Mouse (Mus musculus): ENCODE results near the gene Ctrl. TPM values are rescaled to one million over a fixed set of nuclear protein-coding genes. Genes with fewer than 3 reads are reported as not detected.

The Ctrl gene
- polyA plus RNA-seq, 2 experiments, result 1.7 to 4.1 TPM

- Histone ChIP-seq H3K9me3 (ENCODE audit: control insufficient read depth, low read length) (no peaks in the 10 kb centered on the region), H3K9ac (ENCODE audit: low read depth, low read length, severe bottlenecking) (peak overlapping the region; percentile 99), H3K4me3 (replicated peaks; ENCODE audit: low read length) (peak overlapping the region; percentile 94), H3K27me3 (ENCODE audit: control insufficient read depth, insufficient read depth, low read length) (no peaks in the 10 kb centered on the region), H3K27ac (replicated peaks; ENCODE audit: low read depth, low read length) (peak overlapping the region; percentile 88), H3K36me3 (ENCODE audit: control insufficient read depth, insufficient read depth, low read length) (peaks cover 4% of the 10 kb centered on the region), H3K4me1 (ENCODE audit: control insufficient read depth, insufficient read depth, low read length) (peaks cover 5% of the 10 kb centered on the region; the same call in 1 of the 2 replicates), H3K4me2 (replicated peaks; ENCODE audit: low read depth, low read length, severe bottlenecking) (peak overlapping the region; percentile 66)
- ATAC-seq (ENCODE audit: low FRiP score, low read depth), result no peak
- WGBS, result 32% methylated on average over 16 of the region's 16 CpGs
- no peak for TF ChIP-seq POLR2A (IDR thresholded peaks at IDR 0.05; ENCODE audit: borderline replicate concordance, extremely low read depth, insufficient read depth, insufficient read length)
- peak; percentile 6 for DNase-seq (ENCODE audit: low spot score)
Measured at GRCm38 (mm10) chr8:105900941-105901616, 32.6 kb downstream of the Ctrl start.

GRCm38 (mm10) chr8:105900180-105900940 lies 33.3 kb downstream of the Ctrl start, which contains the start of gene Pskh1:
TSS of gene Pskh1 (plus strand) at chr8:105900441.
- H3K27me3 ChIP-seq (ENCODE audit: control insufficient read depth, insufficient read depth, low read length), result no peaks in the 10 kb centered on the region
- H3K4me3 ChIP-seq (replicated peaks; ENCODE audit: low read length), result peak within 1 kb of the TSS; percentile 94
- H3K4me1 ChIP-seq (ENCODE audit: control insufficient read depth, insufficient read depth, low read length), result peaks cover 5% of the 10 kb centered on the region; the same call in 1 of the 2 replicates
- peak within 1 kb of the TSS; percentile 88 for H3K27ac ChIP-seq (replicated peaks; ENCODE audit: low read depth, low read length)
- peak within 1 kb of the TSS; percentile 66 for H3K4me2 ChIP-seq (replicated peaks; ENCODE audit: low read depth, low read length, severe bottlenecking)
- peaks cover 6% of the 10 kb centered on the region for H3K36me3 ChIP-seq (ENCODE audit: control insufficient read depth, insufficient read depth, low read length)
- under 1% methylated on average over 66 of the region's 68 CpGs for WGBS
- H3K9me3 ChIP-seq (ENCODE audit: control insufficient read depth, low read length), result no peaks in the 10 kb centered on the region
- peak; percentile 94 for ATAC-seq (ENCODE audit: low FRiP score, low read depth)
- H3K9ac ChIP-seq (ENCODE audit: low read depth, low read length, severe bottlenecking), result peak within 1 kb of the TSS; percentile 99
- DNase-seq (ENCODE audit: low spot score), result peak; percentile 92
- TF ChIP-seq POLR2A (IDR thresholded peaks at IDR 0.05; ENCODE audit: borderline replicate concordance, extremely low read depth, insufficient read depth, insufficient read length), result peak; percentile 84; the same call in 1 of the 2 replicates

- ATAC-seq (ENCODE audit: low FRiP score, low read depth), result no peak
- WGBS, result 81% methylated on average over 9 of the region's 9 CpGs
Measured at GRCm38 (mm10) chr8:105897801-105898480, 35.7 kb downstream of the Ctrl start.

GRCm38 (mm10) chr8:105893339-105893738 lies 40.3 kb downstream of the Ctrl start, which contains the start of gene Nrn1l:
TSS of gene Nrn1l (plus strand) at chr8:105893567.
- H3K36me3 ChIP-seq (ENCODE audit: control insufficient read depth, insufficient read depth, low read length), result peaks cover 61% of the 10 kb centered on the region
- H3K4me1 ChIP-seq (ENCODE audit: control insufficient read depth, insufficient read depth, low read length), result peaks cover 3% of the 10 kb centered on the region; the same call in 1 of the 2 replicates
- no peak within 1 kb of the TSS for H3K27ac ChIP-seq (replicated peaks; ENCODE audit: low read depth, low read length)
- H3K9me3 ChIP-seq (ENCODE audit: control insufficient read depth, low read length), result no peaks in the 10 kb centered on the region
- H3K4me2 ChIP-seq (replicated peaks; ENCODE audit: low read depth, low read length, severe bottlenecking), result no peak within 1 kb of the TSS
- peak; percentile 82 for ATAC-seq (ENCODE audit: low FRiP score, low read depth)
- WGBS, result 13% methylated on average over 8 of the region's 11 CpGs
- H3K9ac ChIP-seq (ENCODE audit: low read depth, low read length, severe bottlenecking), result no peak within 1 kb of the TSS
- no peak for TF ChIP-seq POLR2A (IDR thresholded peaks at IDR 0.05; ENCODE audit: borderline replicate concordance, extremely low read depth, insufficient read depth, insufficient read length)
- no peak within 1 kb of the TSS for H3K4me3 ChIP-seq (replicated peaks; ENCODE audit: low read length)
- peak; percentile 81 for DNase-seq (ENCODE audit: low spot score)
- no peaks in the 10 kb centered on the region for H3K27me3 ChIP-seq (ENCODE audit: control insufficient read depth, insufficient read depth, low read length)

More at GRCm38 (mm10) chr8:105897801-105898480, 35.7 kb downstream of the Ctrl start:
- DNase-seq (ENCODE audit: low spot score), result no peak
- Histone ChIP-seq H3K27me3 (ENCODE audit: control insufficient read depth, insufficient read depth, low read length) (no peaks in the 10 kb centered on the region), H3K4me3 (replicated peaks; ENCODE audit: low read length) (no peak overlapping the region), H3K27ac (replicated peaks; ENCODE audit: low read depth, low read length) (no peak overlapping the region), H3K9me3 (ENCODE audit: control insufficient read depth, low read length) (no peaks in the 10 kb centered on the region), H3K4me2 (replicated peaks; ENCODE audit: low read depth, low read length, severe bottlenecking) (no peak overlapping the region), H3K9ac (ENCODE audit: low read depth, low read length, severe bottlenecking) (no peak overlapping the region), H3K36me3 (ENCODE audit: control insufficient read depth, insufficient read depth, low read length) (peaks cover 17% of the 10 kb centered on the region), H3K4me1 (ENCODE audit: control insufficient read depth, insufficient read depth, low read length) (peaks cover 8% of the 10 kb centered on the region)
- TF ChIP-seq POLR2A (IDR thresholded peaks at IDR 0.05; ENCODE audit: borderline replicate concordance, extremely low read depth, insufficient read depth, insufficient read length), result no peak

GRCm38 (mm10) chr8:105892432-105892831 lies 41.2 kb downstream of the Ctrl start:
- DNase-seq (ENCODE audit: low spot score) (peak; percentile 11), ATAC-seq (ENCODE audit: low FRiP score, low read depth) (no peak)
- Histone ChIP-seq H3K9me3 (ENCODE audit: control insufficient read depth, low read length) (no peaks in the 10 kb centered on the region), H3K27me3 (ENCODE audit: control insufficient read depth, insufficient read depth, low read length) (no peaks in the 10 kb centered on the region), H3K9ac (ENCODE audit: low read depth, low read length, severe bottlenecking) (no peak overlapping the region), H3K27ac (replicated peaks; ENCODE audit: low read depth, low read length) (no peak overlapping the region), H3K4me2 (replicated peaks; ENCODE audit: low read depth, low read length, severe bottlenecking) (no peak overlapping the region), H3K4me1 (ENCODE audit: control insufficient read depth, insufficient read depth, low read length) (peaks cover 3% of the 10 kb centered on the region; the same call in 1 of the 2 replicates), H3K4me3 (replicated peaks; ENCODE audit: low read length) (no peak overlapping the region), H3K36me3 (ENCODE audit: control insufficient read depth, insufficient read depth, low read length) (peaks cover 70% of the 10 kb centered on the region)
- TF ChIP-seq POLR2A (IDR thresholded peaks at IDR 0.05; ENCODE audit: borderline replicate concordance, extremely low read depth, insufficient read depth, insufficient read length), result no peak
- 88% methylated on average over 6 of the region's 6 CpGs for WGBS

Measured in limb, embryonic 14.5 days (tissue).